Mouse (Mus musculus) intestine, embryonic 15.5 days (tissue): ENCODE measurements around the gene Ubxn10. TPM values are rescaled to one million over a fixed set of nuclear protein-coding genes. Genes with fewer than 3 reads are reported as not detected.

Experiments used
- ATAC-seq: fragments of 200-750 bp; cut with Nextera tagmentation; 2 replicates; pipeline ENCODE4 v1.8.0; 2017; ENCODE audit warnings: moderate TSS enrichment, moderate library complexity
- H3K27ac ChIP-seq: fragments of 300-500 bp; sonication (generic); 2 replicates; pipeline ENCODE4 v1.5.1; 2015; ENCODE audit warnings: mild to moderate bottlenecking, inconsistent platforms
- H3K27me3 ChIP-seq: fragments of 300-500 bp; sonication (generic); replicated peaks from 2 replicates; pipeline ENCODE4 v1.6.1; 2015; ENCODE audit warnings: inconsistent platforms
- H3K36me3 ChIP-seq: fragments of 300-500 bp; sonication (generic); 2 replicates; pipeline ENCODE4 v1.6.1; 2015; ENCODE audit warnings: inconsistent platforms
- H3K4me1 ChIP-seq: fragments of 300-500 bp; sonication (generic); replicated peaks from 2 replicates; pipeline ENCODE4 v1.6.1; 2015; ENCODE audit warnings: inconsistent platforms
- H3K4me2 ChIP-seq: fragments of 300-500 bp; sonication (generic); replicated peaks from 2 replicates; pipeline ENCODE4 v1.6.1; 2015; ENCODE audit warnings: mild to moderate bottlenecking, inconsistent platforms
- H3K4me3 ChIP-seq: fragments of 300-500 bp; sonication (generic); replicated peaks from 2 replicates; pipeline ENCODE4 v1.5.1; 2015; ENCODE audit warnings: inconsistent platforms
- H3K9ac ChIP-seq: fragments of 300-500 bp; sonication (generic); 2 replicates; pipeline ENCODE4 v1.6.1; 2015; ENCODE audit warnings: inconsistent platforms
- H3K9me3 ChIP-seq: fragments of 300-500 bp; sonication (generic); 2 replicates; pipeline ENCODE4 v1.6.1; 2016; ENCODE audit warnings: inconsistent platforms
- WGBS: fragments of 180-500 bp; shearing (Covaris S2); methylation state at CpG from one replicate; pipeline ENCODE4 v1.1.7; 2015; 5-methylcytosine and 5-hydroxymethylcytosine counted together
- polyA plus RNA-seq: library from polyadenylated mRNA; unstranded; fragments of >200 nt; fragmentation: Nextera tagmentation; extraction: Ambion mirVana; gene quantifications from 2 replicates; pipeline ENCODE4 v1.2.1, GENCODE M21; 2015

Ubxn10 gene
- polyA plus RNA-seq, 1 experiment from 2014 or later = 1.3 TPM

GRCm38 (mm10) chr4:138755439-138755838 is 18.5 kb upstream of the Ubxn10 start:
- 70% methylated on average over 4 of the region's 4 CpGs for WGBS
- Histone ChIP-seq H3K27ac (no peak overlapping the region), H3K4me3 (no peak overlapping the region), H3K4me2 (no peak overlapping the region), H3K9me3 (no peaks in the 10 kb centered on the region), H3K4me1 (0 out of 2 replicates have a peak, but pooled peaks cover 12% of the 10 kb centered on the region), H3K9ac (no peak overlapping the region), H3K27me3 (no peaks in the 10 kb centered on the region), H3K36me3 (no peaks in the 10 kb centered on the region)
- no peak for ATAC-seq

GRCm38 (mm10) chr4:138754432-138754831 is 17.5 kb upstream of the Ubxn10 start:
- Histone ChIP-seq H3K4me3 (no peak overlapping the region), H3K27ac (no peak overlapping the region), H3K9me3 (no peaks in the 10 kb centered on the region), H3K36me3 (no peaks in the 10 kb centered on the region), H3K4me2 (no peak overlapping the region), H3K4me1 (0 out of 2 replicates have a peak, but pooled peaks cover 11% of the 10 kb centered on the region), H3K27me3 (no peaks in the 10 kb centered on the region), H3K9ac (no peak overlapping the region)
- ATAC-seq = peak; percentile 70
- 63% methylated on average over 9 of the region's 9 CpGs for WGBS

GRCm38 (mm10) chr4:138753608-138754007 is 16.6 kb upstream of the Ubxn10 start:
- ATAC-seq = no peak
- Histone ChIP-seq H3K27me3 (no peaks in the 10 kb centered on the region), H3K9me3 (no peaks in the 10 kb centered on the region), H3K4me3 (no peak overlapping the region), H3K9ac (no peak overlapping the region), H3K27ac (no peak overlapping the region), H3K4me1 (0 out of 2 replicates have a peak, but pooled peaks cover 13% of the 10 kb centered on the region), H3K36me3 (no peaks in the 10 kb centered on the region), H3K4me2 (no peak overlapping the region)
- WGBS = 97% methylated on average over 3 of the region's 3 CpGs

GRCm38 (mm10) chr4:138752603-138753002 is 15.6 kb upstream of the Ubxn10 start:
- no peak overlapping the region for H3K4me2 ChIP-seq
- ATAC-seq = no peak
- WGBS = 95% methylated on average over 6 of the region's 6 CpGs
- no peak overlapping the region for H3K4me3 ChIP-seq
- no peaks in the 10 kb centered on the region for H3K27me3 ChIP-seq
- H3K36me3 ChIP-seq = no peaks in the 10 kb centered on the region
- 0 out of 2 replicates have a peak, but pooled peaks cover 13% of the 10 kb centered on the region for H3K4me1 ChIP-seq
- H3K27ac ChIP-seq = no peak overlapping the region
- no peak overlapping the region for H3K9ac ChIP-seq
- H3K9me3 ChIP-seq = no peaks in the 10 kb centered on the region

GRCm38 (mm10) chr4:138748369-138749072 is 11.6 kb upstream of the Ubxn10 start:
- peak; percentile 64; the same call in 1 of the 2 replicates for ATAC-seq
- Histone ChIP-seq H3K9ac (no peak overlapping the region), H3K27ac (no peak overlapping the region), H3K4me3 (no peak overlapping the region), H3K36me3 (no peaks in the 10 kb centered on the region), H3K4me2 (no peak overlapping the region), H3K4me1 (0 out of 2 replicates have a peak, but pooled peaks cover 5% of the 10 kb centered on the region), H3K9me3 (no peaks in the 10 kb centered on the region), H3K27me3 (no peaks in the 10 kb centered on the region)
- 50% methylated on average over 8 of the region's 8 CpGs for WGBS

GRCm38 (mm10) chr4:138747851-138748250 is 10.9 kb upstream of the Ubxn10 start:
- H3K9ac ChIP-seq = no peak overlapping the region
- H3K36me3 ChIP-seq = no peaks in the 10 kb centered on the region
- 0 out of 2 replicates have a peak, but pooled peaks cover 5% of the 10 kb centered on the region for H3K4me1 ChIP-seq
- H3K27ac ChIP-seq = no peak overlapping the region
- H3K4me2 ChIP-seq = no peak overlapping the region
- WGBS = 52% methylated on average over 10 of the region's 10 CpGs
- H3K27me3 ChIP-seq = no peaks in the 10 kb centered on the region
- H3K4me3 ChIP-seq = no peak overlapping the region
- ATAC-seq = peak; percentile 59
- H3K9me3 ChIP-seq = no peaks in the 10 kb centered on the region

GRCm38 (mm10) chr4:138746866-138747265 is 9.9 kb upstream of the Ubxn10 start:
- no peak for ATAC-seq
- WGBS = 89% methylated on average over 9 of the region's 9 CpGs
- H3K27me3 ChIP-seq = no peaks in the 10 kb centered on the region
- no peak overlapping the region for H3K4me2 ChIP-seq
- H3K9ac ChIP-seq = no peak overlapping the region
- H3K27ac ChIP-seq = no peak overlapping the region
- H3K4me1 ChIP-seq = 0 out of 2 replicates have a peak, but pooled peaks cover 5% of the 10 kb centered on the region
- H3K36me3 ChIP-seq = no peaks in the 10 kb centered on the region
- H3K9me3 ChIP-seq = no peaks in the 10 kb centered on the region
- no peak overlapping the region for H3K4me3 ChIP-seq

- Histone ChIP-seq H3K4me2 (no peak overlapping the region), H3K27ac (no peak overlapping the region), H3K4me3 (no peak overlapping the region), H3K9me3 (no peaks in the 10 kb centered on the region), H3K9ac (no peak overlapping the region), H3K4me1 (0 out of 2 replicates have a peak, but pooled peaks cover 5% of the 10 kb centered on the region), H3K36me3 (no peaks in the 10 kb centered on the region), H3K27me3 (no peaks in the 10 kb centered on the region)
- 59% methylated on average over 4 of the region's 4 CpGs for WGBS
- peak; percentile 42; the same call in 1 of the 2 replicates for ATAC-seq
Observed at GRCm38 (mm10) chr4:138745884-138746283, 8.9 kb upstream of the Ubxn10 start.

- H3K9ac ChIP-seq = no peak overlapping the region
- ATAC-seq = no peak
Observed at GRCm38 (mm10) chr4:138739136-138739851, 2.3 kb upstream of the Ubxn10 start.

GRCm38 (mm10) chr4:138734863-138735262 is 2.1 kb downstream of the Ubxn10 start:
- peaks cover 10% of the 10 kb centered on the region; the same call in 1 of the 2 replicates for H3K4me1 ChIP-seq
- H3K27ac ChIP-seq = no peak overlapping the region
- no peak overlapping the region for H3K4me3 ChIP-seq
- ATAC-seq = no peak
- no peak overlapping the region for H3K9ac ChIP-seq
- 92% methylated on average over 4 of the region's 4 CpGs for WGBS
- no peak overlapping the region for H3K4me2 ChIP-seq
- H3K36me3 ChIP-seq = no peaks in the 10 kb centered on the region
- H3K9me3 ChIP-seq = no peaks in the 10 kb centered on the region
- no peaks in the 10 kb centered on the region for H3K27me3 ChIP-seq

More at GRCm38 (mm10) chr4:138739136-138739851, 2.3 kb upstream of the Ubxn10 start:
- no peak overlapping the region for H3K27ac ChIP-seq
- H3K4me1 ChIP-seq = peaks cover 10% of the 10 kb centered on the region; the same call in 1 of the 2 replicates
- no peak overlapping the region for H3K4me2 ChIP-seq
- no peaks in the 10 kb centered on the region for H3K9me3 ChIP-seq
- 25% methylated on average over 7 of the region's 7 CpGs for WGBS
- no peaks in the 10 kb centered on the region for H3K27me3 ChIP-seq
- no peaks in the 10 kb centered on the region for H3K36me3 ChIP-seq
- no peak overlapping the region for H3K4me3 ChIP-seq

- ATAC-seq = no peak
- no peaks in the 10 kb centered on the region for H3K27me3 ChIP-seq
- H3K4me2 ChIP-seq = no peak overlapping the region
- no peaks in the 10 kb centered on the region for H3K36me3 ChIP-seq
- no peak overlapping the region for H3K4me3 ChIP-seq
- no peak overlapping the region for H3K27ac ChIP-seq
- H3K9me3 ChIP-seq = no peaks in the 10 kb centered on the region
- 60% methylated on average over 7 of the region's 7 CpGs for WGBS
- H3K9ac ChIP-seq = no peak overlapping the region
- H3K4me1 ChIP-seq = peaks cover 8% of the 10 kb centered on the region; the same call in 1 of the 2 replicates
Observed at GRCm38 (mm10) chr4:138734105-138734504, 2.9 kb downstream of the Ubxn10 start.

- WGBS = 56% methylated on average over 9 of the region's 9 CpGs
- H3K27ac ChIP-seq = no peak overlapping the region
- H3K4me3 ChIP-seq = no peak overlapping the region
- H3K4me1 ChIP-seq = peaks cover 14% of the 10 kb centered on the region
- H3K36me3 ChIP-seq = no peaks in the 10 kb centered on the region
- no peaks in the 10 kb centered on the region for H3K27me3 ChIP-seq
- H3K9ac ChIP-seq = no peak overlapping the region
- ATAC-seq = no peak
- no peak overlapping the region for H3K4me2 ChIP-seq
- no peaks in the 10 kb centered on the region for H3K9me3 ChIP-seq
Observed at GRCm38 (mm10) chr4:138729018-138729703, 7.8 kb downstream of the Ubxn10 start.
